Mouse (Mus musculus): ENCODE results near the gene Rcc2.

The Rcc2 gene

DNA sequence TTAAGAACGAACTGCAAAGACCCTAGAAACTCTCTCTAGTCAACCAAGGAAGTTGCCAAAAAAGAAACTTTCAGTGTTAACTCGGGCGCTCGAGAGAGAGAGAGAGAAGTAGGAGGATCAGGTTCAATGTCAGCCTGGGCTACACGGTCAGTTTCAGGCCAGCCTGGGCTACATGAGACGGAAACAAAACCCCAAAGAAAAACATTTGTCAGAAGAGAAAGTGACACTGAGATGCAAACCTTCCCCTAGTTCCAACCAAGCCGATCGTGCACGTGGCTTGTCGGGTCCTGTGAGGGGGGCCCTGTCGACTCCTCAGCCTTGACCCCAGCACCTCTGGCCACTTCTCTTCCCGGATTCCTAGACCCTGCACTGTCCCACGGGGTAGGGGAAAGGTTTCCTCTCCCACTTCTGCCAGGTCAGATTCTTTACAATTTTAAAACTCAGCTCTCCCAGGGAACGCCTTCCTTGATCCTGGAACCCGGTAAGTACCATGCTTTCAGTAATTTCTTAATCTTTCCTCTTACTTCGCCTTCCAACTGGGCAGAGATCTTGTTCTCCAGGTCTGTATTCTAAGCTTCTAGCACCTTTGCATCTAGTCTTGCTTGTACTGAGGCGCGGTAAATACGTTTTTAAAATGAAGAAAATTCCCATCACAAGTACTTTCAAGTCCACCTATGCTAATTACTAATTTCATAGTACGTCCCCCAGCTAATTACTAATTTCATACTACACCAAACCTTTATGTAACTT, at the start of gene Rcc2:
Gene Rcc2 (plus strand): TSS at position 273 of the 750 bp plus-strand sequence.
- DNase-seq (ENCODE audit: low spot score): no peak

GRCm38 (mm10) chr4:140653835-140654583, 46.3 kb upstream of the Rcc2 start:
- DNase-seq (ENCODE audit: low spot score): no peak

GRCm38 (mm10) chr4:140654798-140655197, 45.5 kb upstream of the Rcc2 start:
- no peak for DNase-seq (ENCODE audit: low spot score)

GRCm38 (mm10) chr4:140656529-140656928, 43.8 kb upstream of the Rcc2 start:
- no peak for DNase-seq (ENCODE audit: low spot score)

GRCm38 (mm10) chr4:140657681-140658575, 42.4 kb upstream of the Rcc2 start:
- no peak for DNase-seq (ENCODE audit: low spot score)

DNA sequence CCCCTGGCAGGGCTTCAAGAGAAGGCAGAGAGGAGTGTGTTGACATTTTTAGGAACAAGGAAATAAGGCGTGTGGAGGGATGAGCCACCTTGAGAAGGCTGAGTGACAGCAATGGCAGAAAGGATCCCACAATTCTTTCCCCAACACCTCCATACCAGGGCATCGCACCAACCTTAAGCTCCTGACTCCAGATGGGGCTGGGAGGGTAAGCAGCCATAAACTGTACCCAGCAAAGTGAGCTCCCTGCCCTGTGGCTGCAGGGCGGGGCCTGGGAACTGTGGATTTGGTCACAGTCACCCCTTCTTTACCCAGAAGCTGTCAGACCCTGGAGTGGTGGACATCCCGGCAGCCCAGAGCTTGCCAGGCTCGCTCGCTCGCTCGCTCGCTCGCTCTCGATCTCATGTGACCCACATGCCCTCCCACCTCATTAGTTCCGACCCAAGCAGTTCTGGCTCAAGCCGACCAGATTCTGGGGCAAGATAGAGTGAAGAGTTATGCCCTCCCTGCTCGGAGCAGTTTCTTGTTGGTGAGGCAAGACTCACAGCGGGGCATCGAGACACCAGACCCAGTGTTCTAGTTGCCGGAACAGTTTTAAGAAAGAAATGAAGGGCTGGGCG, 38.8 kb upstream of the Rcc2 start:
- DNase-seq (ENCODE audit: low spot score): no peak

DNA sequence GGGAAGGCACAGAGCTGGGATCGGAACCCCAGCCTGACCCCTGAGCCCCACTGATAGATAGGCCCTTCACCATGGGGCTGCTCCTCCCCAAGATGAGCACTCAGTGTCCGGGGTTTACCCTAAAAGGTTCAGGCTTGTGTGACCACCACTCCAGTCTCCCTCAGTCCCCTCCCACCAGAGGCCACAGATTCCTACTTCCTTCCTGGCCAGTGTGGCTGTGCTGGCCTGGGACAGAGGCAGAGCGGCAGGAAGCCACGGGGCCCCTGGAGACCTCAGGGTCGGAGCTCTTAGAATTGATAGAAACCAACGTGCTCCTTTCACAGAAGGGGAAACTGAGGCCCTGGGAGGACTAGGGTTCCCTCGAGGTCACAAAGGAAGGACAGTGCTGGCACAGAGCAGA, 37.9 kb upstream of the Rcc2 start:
- DNase-seq (ENCODE audit: low spot score): no peak

- DNase-seq (ENCODE audit: low spot score): no peak
Observed at GRCm38 (mm10) chr4:140662882-140663585, 37.3 kb upstream of the Rcc2 start.

- DNase-seq (ENCODE audit: low spot score): no peak
Observed at GRCm38 (mm10) chr4:140665053-140665452, 35.3 kb upstream of the Rcc2 start.

- DNase-seq (ENCODE audit: low spot score): no peak
Observed at GRCm38 (mm10) chr4:140665760-140666159, 34.6 kb upstream of the Rcc2 start, which contains the start of gene Arhgef10l. TSS of gene Arhgef10l (minus strand) at chr4:140666012.

- DNase-seq (ENCODE audit: low spot score): no peak
Observed at GRCm38 (mm10) chr4:140667802-140668201, 32.5 kb upstream of the Rcc2 start.

DNA sequence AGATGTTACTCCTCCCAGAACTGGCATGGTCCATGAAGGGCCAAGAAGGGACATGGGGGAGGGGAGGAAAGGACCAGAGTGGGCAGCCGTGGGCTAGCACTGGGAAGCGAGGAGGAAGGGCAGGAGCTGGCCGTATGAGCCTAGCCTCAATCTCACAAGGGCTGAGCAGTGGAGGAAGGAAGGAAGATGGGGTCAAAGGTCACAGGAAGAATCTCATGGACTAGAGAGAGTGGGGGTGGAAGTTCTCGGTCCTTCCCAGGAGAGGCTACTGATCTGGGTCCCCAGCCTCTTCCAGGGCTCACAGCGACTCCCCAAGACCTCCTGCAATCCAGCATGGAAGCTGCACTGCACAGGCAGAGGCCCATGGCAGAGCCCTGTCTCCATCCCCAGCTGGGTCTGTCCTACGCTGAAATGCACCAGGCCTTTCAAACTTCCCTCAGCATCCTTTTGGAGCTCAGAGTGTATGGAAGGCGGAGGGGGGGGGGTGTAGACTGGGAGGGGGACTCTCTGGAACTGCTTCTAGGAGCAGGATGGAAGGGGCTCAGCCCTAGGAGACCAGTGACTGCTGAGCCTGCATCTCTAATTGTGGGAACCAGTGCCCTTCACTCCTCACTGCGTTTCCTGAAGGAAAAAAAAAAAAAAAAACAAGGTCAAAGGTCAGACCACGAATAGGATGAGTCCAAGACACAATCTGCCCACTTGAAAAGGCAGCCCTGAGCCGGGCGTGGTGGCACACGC, 26.6 kb upstream of the Rcc2 start:
- no peak for DNase-seq (ENCODE audit: low spot score)

DNA sequence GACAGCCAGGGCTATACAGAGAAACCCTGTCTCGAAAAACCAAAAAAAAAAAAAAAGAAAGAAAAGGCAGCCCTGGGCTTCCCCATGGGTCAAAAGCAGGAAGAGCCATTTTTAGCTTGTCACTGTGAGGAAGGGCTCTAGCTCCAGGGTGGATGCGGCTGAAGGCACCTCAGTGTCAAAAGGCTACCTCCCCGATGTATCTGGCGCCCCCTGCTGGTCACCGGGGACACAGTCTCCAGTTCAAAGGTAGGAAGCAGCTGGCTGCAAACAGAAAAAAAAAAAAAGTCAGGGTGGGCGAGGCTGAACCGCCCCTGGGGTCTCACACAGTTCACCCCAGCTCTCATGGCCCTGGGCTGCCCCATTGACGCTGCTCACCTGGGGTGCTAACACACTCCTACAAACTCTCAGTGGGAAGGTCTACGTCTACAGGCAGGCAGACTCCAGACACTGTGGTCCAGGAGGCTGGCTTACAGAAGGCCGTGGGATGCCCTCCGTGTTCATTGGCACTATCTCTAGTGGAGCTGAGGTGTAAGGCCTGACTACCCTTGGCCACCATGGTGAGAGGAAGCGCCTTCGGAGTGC, 25.9 kb upstream of the Rcc2 start:
- peak; percentile 59 for DNase-seq (ENCODE audit: low spot score)

- no peak for DNase-seq (ENCODE audit: low spot score)
Observed at GRCm38 (mm10) chr4:140679038-140679437, 21.3 kb upstream of the Rcc2 start.

DNA sequence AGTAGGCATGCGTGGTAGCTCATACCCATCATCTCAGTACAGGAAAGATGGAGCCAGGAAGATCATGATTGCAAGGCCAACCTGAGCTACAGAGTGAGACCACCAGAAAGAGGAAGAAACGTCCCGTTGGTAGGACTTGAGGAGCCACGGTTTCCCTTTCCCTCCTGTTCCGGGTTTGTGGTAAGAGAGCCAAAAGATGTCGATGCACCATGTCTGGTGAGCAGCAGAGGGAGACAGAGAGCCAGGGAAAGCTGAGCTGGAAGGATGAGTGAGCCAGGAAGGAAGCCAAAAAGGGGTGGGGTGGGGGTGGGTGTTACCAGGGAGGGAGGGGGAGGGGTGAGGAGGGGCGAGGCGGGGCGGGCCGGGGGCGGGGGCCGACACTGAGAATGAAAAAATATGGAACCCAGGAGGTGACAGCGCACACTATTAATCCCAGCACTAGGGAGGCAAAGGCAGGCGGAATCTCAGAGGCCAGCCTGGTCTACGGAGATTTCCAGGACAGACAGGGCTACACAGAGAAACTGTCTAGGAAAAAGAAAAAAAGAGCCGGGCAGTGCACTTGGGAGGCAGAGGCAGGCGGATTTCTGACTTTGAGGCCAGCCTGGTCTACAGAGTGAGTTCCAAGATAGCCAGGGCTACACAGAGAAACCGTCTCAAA, 20.5 kb upstream of the Rcc2 start:
- no peak for DNase-seq (ENCODE audit: low spot score)

GRCm38 (mm10) chr4:140680731-140681397, 19.5 kb upstream of the Rcc2 start:
- DNase-seq (ENCODE audit: low spot score): no peak

GRCm38 (mm10) chr4:140683608-140684007, 16.7 kb upstream of the Rcc2 start:
- DNase-seq (ENCODE audit: low spot score): no peak

GRCm38 (mm10) chr4:140684141-140684871, 16.0 kb upstream of the Rcc2 start:
- no peak for DNase-seq (ENCODE audit: low spot score)
